Mouse (Mus musculus) ES-Bruce4 (cell line): ENCODE results near the gene Mrpl20. TPM values are rescaled to one million over a fixed set of nuclear protein-coding genes. Genes with fewer than 3 reads are reported as not detected.

Source experiments
- H3K27ac ChIP-seq: 2 replicates; pipeline ENCODE4 v1.5.1; 2012; ENCODE audit warnings: low read length, inconsistent platforms; ENCODE audit not compliant: insufficient read depth
- H3K27me3 ChIP-seq: 2 replicates; pipeline ENCODE4 v1.6.1; 2012; ENCODE audit warnings: mild to moderate bottlenecking, low read length, inconsistent platforms; ENCODE audit not compliant: control insufficient read depth, poor library complexity, insufficient read depth, severe bottlenecking
- H3K36me3 ChIP-seq: 2 replicates; pipeline ENCODE4 v1.6.1; 2012; ENCODE audit warnings: inconsistent platforms, mild to moderate bottlenecking, low read length, moderate library complexity; ENCODE audit not compliant: control insufficient read depth, poor library complexity, insufficient read depth, severe bottlenecking
- H3K4me1 ChIP-seq: one replicate; pipeline ENCODE4 v1.8.1; 2011; ENCODE audit warnings: low read length; ENCODE audit not compliant: control insufficient read depth, insufficient read depth
- H3K4me3 ChIP-seq: 2 replicates; pipeline ENCODE4 v1.5.1; 2011; ENCODE audit warnings: low read depth, mild to moderate bottlenecking, low read length
- H3K9ac ChIP-seq: 2 replicates; pipeline ENCODE4 v1.6.1; 2012; ENCODE audit warnings: low read depth, mild to moderate bottlenecking, inconsistent platforms; ENCODE audit not compliant: poor library complexity, severe bottlenecking
- H3K9me3 ChIP-seq: replicated peaks from 2 replicates; pipeline ENCODE4 v1.6.1; 2012; ENCODE audit warnings: mild to moderate bottlenecking, low read length, inconsistent platforms; ENCODE audit not compliant: control insufficient read depth, poor library complexity, insufficient read depth, severe bottlenecking
- CTCF ChIP-seq: IDR thresholded peaks from one replicate; pipeline ENCODE4 v1.8.1; 2011; ENCODE audit warnings: low read depth, low read length
- EP300 ChIP-seq: IDR thresholded peaks from 2 replicates; pipeline ENCODE4 v1.6.1; 2011; ENCODE audit warnings: low read depth, low read length; ENCODE audit not compliant: insufficient read depth
- POLR2A ChIP-seq: IDR thresholded peaks from one replicate; pipeline ENCODE4 v1.8.1; 2011; ENCODE audit warnings: low read length; ENCODE audit not compliant: insufficient read depth
- polyA plus RNA-seq: library from polyadenylated mRNA; stranded (reverse); fragments of >200 nt; gene quantifications from 2 replicates; pipeline ENCODE4 v1.2.4, GENCODE M21; 2011; ENCODE audit warnings: low read depth; ENCODE audit not compliant: missing spikeins, insufficient read depth, insufficient read length

Gene Mrpl20
- polyA plus RNA-seq, 1 experiment, result 82.8 TPM

DNA sequence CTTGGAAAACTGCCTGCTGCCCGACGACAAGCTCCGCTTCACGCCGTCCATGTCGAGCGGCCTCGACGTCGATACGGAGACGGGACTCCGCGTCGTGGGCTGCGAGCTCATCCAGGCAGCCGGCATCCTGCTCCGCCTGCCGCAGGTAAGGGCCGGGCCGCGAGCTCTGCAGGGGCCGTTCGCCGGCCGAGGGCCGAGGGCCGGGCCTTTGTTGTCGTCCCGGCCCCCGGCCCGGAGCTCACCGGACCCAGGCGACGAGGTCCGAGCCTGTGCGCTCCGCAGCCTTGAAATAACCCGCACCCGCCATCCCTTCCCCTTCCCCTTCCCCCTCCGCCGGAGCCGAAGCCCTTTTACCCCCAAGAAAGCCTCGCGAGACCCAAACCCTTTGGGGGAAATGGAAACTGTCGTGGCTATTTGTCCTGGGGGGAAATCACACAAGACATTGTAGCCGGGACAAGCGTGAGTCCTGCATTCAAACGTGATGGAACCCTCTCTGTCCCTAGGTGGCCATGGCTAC is 10.0 kb downstream of the Mrpl20 start:
- no peaks in the 10 kb centered on the region for H3K9me3 ChIP-seq
- H3K4me1 ChIP-seq, result no peaks in the 10 kb centered on the region
- peaks cover 65% of the 10 kb centered on the region for H3K36me3 ChIP-seq
- H3K4me3 ChIP-seq, result peak overlapping the region; percentile 100
- peak overlapping the region; percentile 12; the same call in 1 of the 2 replicates for H3K27ac ChIP-seq
- H3K27me3 ChIP-seq, result no peaks in the 10 kb centered on the region
- peak overlapping the region; percentile 94 for H3K9ac ChIP-seq
- TF ChIP-seq POLR2A (no peak), CTCF (no peak), EP300 (no peak)

DNA sequence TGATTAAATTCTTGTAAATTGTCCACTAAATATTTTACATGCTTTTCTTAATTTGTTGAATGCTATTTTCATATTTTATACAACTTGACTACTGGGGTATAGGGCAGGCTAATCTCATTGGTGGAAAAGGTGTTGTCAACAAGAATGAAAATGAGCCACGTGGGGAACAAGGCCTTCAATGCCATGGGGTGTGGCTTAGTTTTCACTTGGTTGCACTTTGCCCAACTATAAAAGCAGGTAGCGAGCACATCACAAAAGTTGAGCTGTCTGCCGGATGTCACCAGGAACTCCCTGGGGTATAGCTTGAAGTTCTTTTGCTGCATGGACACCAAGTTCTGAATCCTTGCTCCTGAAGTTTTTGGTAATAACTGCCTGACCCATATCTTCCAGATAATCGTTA is 14.9 kb downstream of the Mrpl20 start:
- Histone ChIP-seq H3K27ac (no peak overlapping the region), H3K36me3 (peaks cover 83% of the 10 kb centered on the region), H3K9ac (no peak overlapping the region), H3K27me3 (no peaks in the 10 kb centered on the region), H3K4me3 (no peak overlapping the region), H3K9me3 (no peaks in the 10 kb centered on the region), H3K4me1 (no peaks in the 10 kb centered on the region)
- no peak for TF ChIP-seq POLR2A
- TF ChIP-seq EP300, result no peak
- no peak for TF ChIP-seq CTCF

DNA sequence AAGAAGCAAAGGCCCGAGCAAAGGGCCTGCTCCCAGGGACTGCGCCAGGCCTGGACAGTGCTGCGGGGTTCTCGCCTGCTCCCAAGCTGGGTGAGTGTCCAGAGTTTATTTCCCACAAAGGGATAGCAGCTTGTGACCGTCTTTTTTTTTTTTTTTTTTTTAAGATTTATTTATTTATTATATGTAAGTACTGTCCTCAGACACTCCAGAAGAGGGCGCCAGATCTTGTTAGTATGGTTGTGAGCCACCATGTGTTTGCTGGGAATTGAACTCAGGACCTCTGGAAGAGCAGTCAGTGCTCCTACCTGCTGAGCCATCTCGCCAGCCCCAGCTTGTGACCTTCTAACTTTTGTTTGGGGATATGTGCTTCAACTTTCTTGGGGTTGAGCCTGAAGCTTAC is 18.3 kb downstream of the Mrpl20 start:
- Histone ChIP-seq H3K9me3 (no peaks in the 10 kb centered on the region), H3K9ac (no peak overlapping the region), H3K4me3 (no peak overlapping the region), H3K36me3 (peaks cover 90% of the 10 kb centered on the region), H3K27ac (no peak overlapping the region), H3K4me1 (no peaks in the 10 kb centered on the region), H3K27me3 (no peaks in the 10 kb centered on the region)
- TF ChIP-seq POLR2A, result no peak
- peak; percentile 1 for TF ChIP-seq CTCF
- TF ChIP-seq EP300, result no peak

DNA sequence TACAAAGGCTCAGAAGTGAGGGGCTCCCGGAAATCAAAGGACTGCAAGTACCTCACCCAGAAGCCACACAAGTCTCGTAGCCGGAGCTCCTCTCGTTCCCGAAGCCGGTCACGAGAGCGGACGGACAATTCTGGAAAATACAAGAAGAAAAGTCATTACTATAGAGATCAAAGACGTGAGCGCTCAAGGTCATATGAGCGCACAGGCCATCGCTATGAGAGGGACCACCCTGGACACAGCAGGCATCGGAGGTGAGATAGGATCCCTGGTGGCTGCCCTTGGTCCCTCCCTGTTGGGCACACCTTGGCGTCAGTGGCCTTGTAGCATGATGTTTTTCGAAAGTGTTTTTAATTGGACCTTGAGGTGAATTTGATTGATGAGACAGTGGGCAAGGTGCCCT is 20.8 kb downstream of the Mrpl20 start:
- Histone ChIP-seq H3K27ac (no peak overlapping the region), H3K4me3 (no peak overlapping the region), H3K9ac (no peak overlapping the region), H3K9me3 (no peaks in the 10 kb centered on the region), H3K4me1 (no peaks in the 10 kb centered on the region), H3K27me3 (no peaks in the 10 kb centered on the region), H3K36me3 (peaks cover 70% of the 10 kb centered on the region)
- TF ChIP-seq POLR2A, result no peak
- no peak for TF ChIP-seq CTCF
- TF ChIP-seq EP300, result no peak

DNA sequence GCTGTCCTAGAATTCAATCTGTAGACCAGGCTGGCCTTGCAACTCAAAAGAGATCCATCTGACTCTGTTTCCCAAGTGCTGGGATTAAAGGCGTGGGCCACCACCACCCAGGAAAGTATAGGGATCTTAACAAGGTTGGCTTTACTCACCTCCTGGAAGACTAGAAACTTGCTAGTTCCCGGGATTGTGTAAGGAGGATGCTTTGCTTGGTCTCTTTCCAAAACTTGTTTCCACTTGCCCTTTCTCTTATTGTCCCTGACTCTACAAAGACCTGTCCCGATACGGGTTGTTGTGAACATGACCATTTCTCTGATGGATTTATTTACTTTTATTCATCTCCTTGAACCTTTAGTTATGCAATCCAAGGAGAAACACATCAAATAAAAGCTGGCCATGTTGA is 27.2 kb downstream of the Mrpl20 start:
- peak overlapping the region; percentile 47 for H3K27ac ChIP-seq
- H3K36me3 ChIP-seq, result peaks cover 12% of the 10 kb centered on the region
- no peak overlapping the region for H3K9ac ChIP-seq
- no peaks in the 10 kb centered on the region for H3K27me3 ChIP-seq
- TF ChIP-seq EP300 (no peak), CTCF (no peak), POLR2A (no peak)
- H3K9me3 ChIP-seq, result no peaks in the 10 kb centered on the region
- no peak overlapping the region for H3K4me3 ChIP-seq
- peaks cover 2% of the 10 kb centered on the region for H3K4me1 ChIP-seq

DNA sequence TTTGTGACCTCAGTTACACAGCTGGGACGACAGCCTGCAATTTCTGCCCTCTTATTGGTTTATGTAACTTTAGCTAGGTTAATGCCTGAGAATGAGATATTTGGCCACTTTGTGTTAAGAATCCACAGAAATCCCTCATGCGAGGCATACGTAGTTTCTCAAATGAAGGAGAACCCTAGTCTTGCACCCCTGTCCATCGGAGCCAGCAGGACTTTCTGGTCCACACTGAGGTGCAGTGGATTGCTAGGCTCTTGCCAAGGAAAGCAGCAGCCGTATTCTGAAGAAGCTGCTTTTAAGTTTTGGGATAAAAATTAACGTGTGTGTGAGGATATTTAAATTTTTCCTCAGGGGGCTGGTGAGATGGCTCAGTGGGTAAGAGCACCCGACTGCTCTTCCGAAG is 27.9 kb downstream of the Mrpl20 start:
- Histone ChIP-seq H3K9me3 (no peaks in the 10 kb centered on the region), H3K27ac (peak overlapping the region; percentile 43; the same call in 1 of the 2 replicates), H3K27me3 (no peaks in the 10 kb centered on the region), H3K36me3 (peaks cover 5% of the 10 kb centered on the region; the same call in 1 of the 2 replicates), H3K4me1 (peaks cover 2% of the 10 kb centered on the region), H3K4me3 (peak overlapping the region; percentile 48), H3K9ac (no peak overlapping the region)
- TF ChIP-seq EP300 (no peak), CTCF (no peak), POLR2A (no peak)
